Mouse (Mus musculus) C3H10T1/2 (cell line): ENCODE measurements around the gene Slc51a. TPM values are rescaled to one million over a fixed set of nuclear protein-coding genes. Genes with fewer than 3 reads are reported as not detected.

Source experiments
- polyA plus RNA-seq, 2 experiments: library from polyadenylated mRNA; unstranded; fragments of >200 nt; fragmentation: generic; extraction: Trizol; gene quantifications; one replicate each; pipeline ENCODE4 v1.2.1; 2012; ENCODE audit warnings: missing spikeins in 2 of 2

The Slc51a gene
- under 1 TPM; 0.42 to 0.95 TPM for polyA plus RNA-seq

DNA sequence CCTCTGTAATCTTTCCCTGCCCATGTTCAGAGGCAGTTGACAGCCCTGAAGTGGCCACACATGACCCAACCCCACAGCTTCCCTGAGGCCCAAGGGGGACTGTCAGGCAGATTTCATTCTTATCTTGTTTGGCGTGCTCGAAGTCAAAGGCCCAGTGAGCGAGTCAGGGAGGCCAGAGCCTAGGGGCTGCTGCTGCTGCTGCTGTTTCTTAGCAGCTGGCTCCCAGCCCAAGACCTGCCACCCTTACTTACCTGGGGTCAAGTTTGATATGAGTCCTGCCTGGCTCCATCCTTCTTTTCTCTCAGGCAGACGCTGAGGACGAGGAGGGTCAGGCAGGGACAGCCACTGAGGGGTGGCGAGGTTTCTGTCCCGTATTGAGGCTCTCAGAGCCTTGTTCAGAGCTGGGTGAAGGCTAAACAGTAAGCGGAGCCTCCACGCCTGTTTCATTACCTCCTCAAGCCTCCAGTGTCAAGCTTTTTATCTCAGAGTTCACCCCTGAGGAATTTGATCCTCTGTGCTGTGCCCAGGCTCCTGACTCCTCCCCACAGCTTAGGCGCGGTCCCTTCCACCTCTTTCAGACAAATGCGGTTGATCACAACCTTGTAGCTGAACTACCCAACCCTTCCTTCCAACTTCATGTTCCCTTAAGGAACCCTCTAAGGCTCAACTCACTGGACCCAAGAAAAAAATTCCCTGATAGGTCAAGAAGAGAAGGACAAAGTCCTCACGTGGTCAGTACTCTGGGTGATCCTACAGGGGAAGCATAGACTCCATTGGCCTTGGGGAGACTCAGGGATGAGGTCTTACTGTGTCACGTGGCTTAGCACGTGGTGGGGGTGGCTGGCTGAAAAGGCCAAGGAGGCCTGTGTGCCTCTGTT is at the start of gene Slc51a:
Slc51a (minus strand) TSS at position 646 of the 878 bp plus-strand sequence.

GRCm38 (mm10) chr16:32495965-32496364 is 8.3 kb upstream of the Slc51a start, which contains the start of gene Zdhhc19:
Gene Zdhhc19, plus strand, starts transcription at chr16:32496265.

GRCm38 (mm10) chr16:32430474-32431046 is 57.1 kb downstream of the Slc51a start, which contains the start of gene Pcyt1a:
Gene Pcyt1a, plus strand, starts transcription at chr16:32430921.

Other genes starting within 250 kb of the Slc51a start
- 1 to 10 TPM in 1 of 2 experiments, under 1 TPM in 1; 0.44 to 3.6 TPM for gene Fbxo45, start 240.7 kb downstream of the Slc51a start, polyA plus RNA-seq
- 10 to 100 TPM in 1 of 2 experiments, 1 to 10 TPM in 1; 4.1 to 11.1 TPM for gene Wdr53, start 240.7 kb downstream of the Slc51a start, polyA plus RNA-seq
- not detected for gene Smco1, start 216.4 kb downstream of the Slc51a start, polyA plus RNA-seq
- gene Rnf168, start 210.4 kb downstream of the Slc51a start, polyA plus RNA-seq, result 1 to 10 TPM; 1.7 to 5.0 TPM
- gene Ubxn7, start 155.6 kb downstream of the Slc51a start, polyA plus RNA-seq, result 1 to 10 TPM in 1 of 2 experiments, under 1 TPM in 1; 0.32 to 3.5 TPM
- under 1 TPM in 1 of 2 experiments, not detected in 1; 0.06 TPM for gene Tm4sf19, start 87.4 kb downstream of the Slc51a start, polyA plus RNA-seq
- 10 to 100 TPM in 1 of 2 experiments, 1 to 10 TPM in 1; 2.8 to 19.6 TPM for gene Tctex1d2, start 68.2 kb downstream of the Slc51a start, polyA plus RNA-seq
- gene Pcyt1a, start 57.0 kb downstream of the Slc51a start, polyA plus RNA-seq, result 10 to 100 TPM in 1 of 2 experiments, 1 to 10 TPM in 1; 2.3 to 16.0 TPM
- gene Zdhhc19, start 8.4 kb upstream of the Slc51a start, polyA plus RNA-seq, result not detected
- gene Tfrc, start 121.0 kb upstream of the Slc51a start, polyA plus RNA-seq, result 1 to 10 TPM; 1.2 to 1.3 TPM
- 10 to 100 TPM; 31.4 to 40.3 TPM for gene Tnk2, start 156.0 kb upstream of the Slc51a start, polyA plus RNA-seq
- not detected for gene Muc4, start 248.0 kb upstream of the Slc51a start, polyA plus RNA-seq